Mouse (Mus musculus) megakaryocyte, embryonic 14.5 days (primary cell): ENCODE measurements around the gene Maml3. TPM values are rescaled to one million over a fixed set of nuclear protein-coding genes. Genes with fewer than 3 reads are reported as not detected.

Source experiments
- H3K27me3 ChIP-seq: replicated peaks from 2 replicates; pipeline ENCODE3; 2012; ENCODE audit warnings: inconsistent platforms
- H3K36me3 ChIP-seq: replicated peaks from 2 replicates; pipeline ENCODE3; 2012; ENCODE audit warnings: low read length, inconsistent platforms, mixed read lengths
- H3K4me1 ChIP-seq: 2 replicates; pipeline ENCODE4 v1.6.1; 2012; ENCODE audit warnings: inconsistent platforms
- H3K4me3 ChIP-seq: replicated peaks from 2 replicates; pipeline ENCODE3; 2012; ENCODE audit warnings: moderate library complexity, mild to moderate bottlenecking, inconsistent platforms
- H3K9me3 ChIP-seq: 2 replicates; pipeline ENCODE4 v1.6.1; 2012; ENCODE audit warnings: inconsistent platforms
- FLI1 ChIP-seq: IDR thresholded peaks from 2 replicates; pipeline ENCODE4 v1.6.1; 2012; ENCODE audit warnings: low read length, inconsistent platforms, mixed read lengths
- GATA1 ChIP-seq: IDR thresholded peaks from 3 replicates; pipeline ENCODE4 v1.6.1; 2012; ENCODE audit warnings: mixed read lengths, low read length, inconsistent platforms, borderline replicate concordance
- polyA plus RNA-seq: library from polyadenylated mRNA; stranded (reverse); fragments of >175 nt; gene quantifications from 2 replicates; pipeline ENCODE4 v1.2.3, GENCODE M21; 2012; ENCODE audit warnings: low replicate concordance; ENCODE audit not compliant: insufficient read depth

The Maml3 gene
- polyA plus RNA-seq, 1 experiment = 2.4 TPM

DNA sequence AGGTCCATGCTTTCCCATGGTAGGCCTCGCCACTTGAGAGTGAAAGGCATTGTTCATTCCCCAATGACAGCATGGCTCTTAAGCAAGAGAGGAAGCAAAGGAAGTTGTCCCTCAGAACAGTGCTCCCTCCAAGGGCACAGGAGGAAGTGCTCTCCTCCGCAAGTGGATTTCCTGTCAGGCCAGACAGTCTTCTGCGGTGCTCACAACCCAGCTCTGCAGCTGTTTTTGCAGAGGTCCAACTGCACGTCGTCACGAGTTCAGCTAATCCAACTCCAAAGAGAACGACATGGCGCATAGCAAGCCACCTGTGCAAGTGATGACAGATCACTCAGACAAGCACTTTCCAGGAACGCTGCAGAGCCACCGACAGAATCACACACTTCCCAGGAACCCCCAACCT is 222.9 kb downstream of the Maml3 start:
- Histone ChIP-seq H3K36me3 (no peaks in the 10 kb centered on the region), H3K4me3 (peak overlapping the region; percentile 35), H3K4me1 (peaks cover 53% of the 10 kb centered on the region), H3K9me3 (no peaks in the 10 kb centered on the region), H3K27me3 (no peaks in the 10 kb centered on the region)
- TF ChIP-seq GATA1 = no peak
- no peak for TF ChIP-seq FLI1

DNA sequence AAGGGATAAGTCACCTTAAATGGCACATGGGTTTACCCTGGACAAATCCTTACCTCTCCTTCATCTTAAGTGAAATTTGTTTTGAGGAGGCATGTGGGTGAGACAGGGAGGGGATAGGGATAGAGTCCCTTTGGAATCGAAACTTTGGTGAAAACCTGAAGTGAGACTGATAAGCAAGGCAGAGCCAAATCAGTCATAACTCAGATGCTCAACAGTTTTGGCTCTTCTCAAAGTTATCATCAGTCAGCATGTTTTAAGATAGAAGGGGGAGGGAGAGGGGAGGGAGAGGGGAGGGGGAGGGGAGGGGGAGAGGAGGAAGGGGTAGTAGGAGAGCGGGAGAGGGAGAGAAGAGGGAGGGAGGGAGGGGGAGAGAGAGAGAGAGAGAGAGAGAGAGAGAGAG is 223.5 kb downstream of the Maml3 start:
- Histone ChIP-seq H3K4me1 (peaks cover 53% of the 10 kb centered on the region), H3K36me3 (no peaks in the 10 kb centered on the region), H3K9me3 (no peaks in the 10 kb centered on the region), H3K4me3 (no peak overlapping the region), H3K27me3 (no peaks in the 10 kb centered on the region)
- TF ChIP-seq GATA1 (no peak), FLI1 (no peak)

DNA sequence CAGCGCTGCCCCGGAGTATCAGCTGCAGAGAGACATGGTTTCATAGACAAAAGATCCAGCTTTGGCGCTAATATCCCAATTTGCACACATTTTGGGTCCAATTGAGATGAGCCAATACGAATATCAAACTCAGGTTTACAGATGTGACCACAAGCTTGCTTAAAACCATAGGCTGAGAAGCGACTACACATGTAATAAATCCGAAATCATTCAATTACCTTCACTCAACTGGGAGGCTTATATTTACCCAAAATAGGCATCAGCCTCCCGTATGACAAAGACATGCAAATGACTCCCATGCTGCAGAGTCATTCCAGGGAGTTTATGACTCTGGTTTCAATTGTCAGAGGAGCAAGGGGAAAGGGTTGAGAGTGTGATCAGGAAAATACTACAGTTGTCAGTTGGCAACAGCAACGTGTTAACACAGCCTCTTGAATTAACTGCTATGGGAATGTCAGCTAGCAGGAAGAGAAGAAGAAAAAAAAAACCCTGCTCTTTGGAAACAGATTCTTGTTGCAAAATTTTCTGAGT is 224.3 kb downstream of the Maml3 start:
- Histone ChIP-seq H3K4me1 (peaks cover 50% of the 10 kb centered on the region), H3K9me3 (no peaks in the 10 kb centered on the region), H3K36me3 (no peaks in the 10 kb centered on the region), H3K4me3 (no peak overlapping the region), H3K27me3 (no peaks in the 10 kb centered on the region)
- TF ChIP-seq GATA1 (no peak), FLI1 (no peak)

DNA sequence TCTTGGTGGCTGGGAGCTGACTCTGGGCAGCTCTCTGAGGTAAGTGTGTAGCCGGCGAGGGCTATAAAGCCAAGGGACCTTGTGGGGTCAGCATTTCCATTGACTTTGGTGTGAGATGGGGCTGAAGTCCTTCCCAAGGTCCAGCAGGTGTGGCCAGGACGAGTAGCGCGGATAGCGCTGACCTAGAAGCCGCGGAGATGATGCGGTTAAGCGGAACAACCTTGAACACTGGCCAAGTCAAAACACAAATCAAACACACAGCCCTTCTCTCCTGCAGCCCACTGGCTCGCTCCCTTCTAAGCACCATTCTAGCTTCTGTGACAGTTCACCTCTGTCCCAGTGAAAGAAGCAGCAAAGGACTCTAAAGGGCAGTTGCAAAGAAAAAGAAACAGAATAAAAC is 225.7 kb downstream of the Maml3 start:
- H3K4me3 ChIP-seq = no peak overlapping the region
- peaks cover 50% of the 10 kb centered on the region for H3K4me1 ChIP-seq
- H3K9me3 ChIP-seq = no peaks in the 10 kb centered on the region
- no peaks in the 10 kb centered on the region for H3K27me3 ChIP-seq
- TF ChIP-seq FLI1 (no peak), GATA1 (no peak)
- no peaks in the 10 kb centered on the region for H3K36me3 ChIP-seq

DNA sequence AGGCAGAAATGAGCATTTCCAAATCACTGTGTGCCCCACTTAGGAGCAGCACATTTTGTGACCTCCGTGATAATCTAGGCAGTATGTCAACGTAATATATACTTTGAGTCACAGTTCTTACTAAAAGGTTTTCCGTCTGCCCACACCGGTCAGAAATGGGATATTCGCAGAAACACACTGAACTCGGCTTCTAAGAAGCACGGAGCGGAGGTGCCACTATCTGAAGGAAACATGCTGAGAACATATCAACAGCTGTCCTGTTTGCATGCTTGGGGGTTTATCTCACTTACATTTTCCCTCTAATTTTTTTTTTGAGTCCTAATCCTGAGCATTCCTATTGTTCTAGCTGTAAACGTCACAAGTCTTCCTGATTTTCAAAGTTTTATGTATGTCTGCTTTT is 226.3 kb downstream of the Maml3 start:
- no peaks in the 10 kb centered on the region for H3K9me3 ChIP-seq
- no peaks in the 10 kb centered on the region for H3K27me3 ChIP-seq
- TF ChIP-seq GATA1 = no peak
- no peak for TF ChIP-seq FLI1
- H3K4me3 ChIP-seq = peak overlapping the region; percentile 1
- no peaks in the 10 kb centered on the region for H3K36me3 ChIP-seq
- H3K4me1 ChIP-seq = peaks cover 46% of the 10 kb centered on the region

DNA sequence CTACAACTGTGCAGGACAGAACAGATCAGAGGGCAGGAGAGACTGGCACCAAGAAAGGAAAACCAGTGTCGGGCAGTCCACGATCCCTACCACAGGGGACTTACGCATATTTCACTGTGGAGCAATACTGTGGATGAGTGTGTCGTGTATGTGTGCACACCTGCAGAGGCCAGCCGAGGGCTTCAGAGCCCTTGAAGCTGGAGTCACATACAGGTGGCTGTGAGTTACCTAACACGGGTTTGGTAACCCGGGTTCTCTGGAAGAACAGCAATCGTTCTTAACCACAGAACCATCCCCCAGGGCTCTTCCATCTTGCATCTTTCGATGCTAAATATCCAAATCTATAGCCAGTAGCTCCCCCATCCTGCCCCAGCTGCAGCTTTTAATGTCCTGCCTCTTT is 228.1 kb downstream of the Maml3 start:
- H3K27me3 ChIP-seq = no peaks in the 10 kb centered on the region
- no peak for TF ChIP-seq FLI1

DNA sequence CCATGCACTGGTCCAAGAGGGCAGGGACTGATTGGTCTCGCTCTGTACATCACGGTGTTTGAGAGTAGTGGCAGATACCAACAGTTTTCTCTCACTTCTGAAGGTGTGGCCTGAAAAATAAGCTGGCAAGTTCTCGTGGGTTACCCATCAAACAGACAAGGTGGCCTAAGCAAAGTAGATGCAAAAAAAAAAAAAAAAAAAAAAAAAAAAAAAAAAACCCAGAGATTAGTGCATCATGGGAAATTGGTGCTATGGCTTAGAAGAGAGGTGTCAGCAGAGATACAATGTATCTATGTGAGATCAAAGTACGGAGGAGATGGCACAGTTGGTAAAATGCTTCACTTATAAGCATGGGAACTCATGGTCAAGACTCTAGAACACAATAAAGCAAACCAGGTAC is 229.2 kb downstream of the Maml3 start:
- 0 out of 2 replicates have a peak, but pooled peaks have one; percentile 9 for TF ChIP-seq FLI1
- TF ChIP-seq GATA1 = no peak
- H3K4me1 ChIP-seq = peaks cover 22% of the 10 kb centered on the region
- no peaks in the 10 kb centered on the region for H3K9me3 ChIP-seq
- H3K36me3 ChIP-seq = no peaks in the 10 kb centered on the region
- no peak overlapping the region for H3K4me3 ChIP-seq
- peaks cover 2% of the 10 kb centered on the region for H3K27me3 ChIP-seq

More for the DNA sequence above, 228.1 kb downstream of the Maml3 start:
- Histone ChIP-seq H3K4me3 (no peak overlapping the region), H3K36me3 (no peaks in the 10 kb centered on the region), H3K9me3 (no peaks in the 10 kb centered on the region), H3K4me1 (peaks cover 33% of the 10 kb centered on the region)

DNA sequence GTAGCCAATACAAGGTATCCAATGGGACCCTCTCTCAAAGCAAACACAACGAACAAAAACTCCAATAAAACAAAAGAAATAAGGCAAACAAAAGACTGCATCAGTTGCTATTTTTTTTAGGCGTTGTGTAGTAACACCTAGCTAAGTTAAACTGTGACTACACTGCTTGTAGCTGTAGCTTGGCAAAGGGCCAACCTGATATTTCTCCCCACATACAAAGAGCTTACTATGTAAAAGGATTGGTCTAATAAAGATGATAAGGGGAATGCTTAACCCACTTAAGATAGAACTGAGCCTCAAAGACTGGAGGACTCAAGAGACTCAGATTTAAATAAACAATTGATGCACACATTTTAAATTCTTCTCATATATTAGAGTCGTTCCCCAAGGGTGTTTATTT is 230.6 kb downstream of the Maml3 start:
- H3K4me3 ChIP-seq = no peak overlapping the region

DNA sequence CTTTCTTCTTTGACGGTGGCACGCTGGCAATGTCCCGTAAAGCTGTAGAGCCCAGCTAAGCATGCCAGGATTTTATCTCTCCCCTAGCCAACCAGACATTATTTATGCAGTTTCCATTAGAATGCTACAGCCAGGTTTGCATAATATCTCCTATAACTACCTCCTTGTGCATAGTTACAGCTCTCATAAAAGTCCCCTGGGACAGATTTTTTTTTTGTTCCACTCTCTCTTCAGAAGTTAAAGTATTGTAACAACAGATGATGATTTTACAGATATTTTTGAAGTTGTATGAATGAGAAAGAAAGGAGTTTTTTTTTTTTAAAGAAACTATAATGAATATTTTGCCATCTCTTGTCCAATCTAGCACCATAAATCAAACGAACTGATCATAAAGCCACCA is 232.1 kb downstream of the Maml3 start:
- peaks cover 2% of the 10 kb centered on the region for H3K27me3 ChIP-seq
- no peaks in the 10 kb centered on the region for H3K36me3 ChIP-seq
- H3K4me3 ChIP-seq = no peak overlapping the region
- no peaks in the 10 kb centered on the region for H3K9me3 ChIP-seq
- TF ChIP-seq FLI1 (no peak), GATA1 (no peak)
- H3K4me1 ChIP-seq = peaks cover 11% of the 10 kb centered on the region

More for the DNA sequence above, 230.6 kb downstream of the Maml3 start:
- Histone ChIP-seq H3K9me3 (no peaks in the 10 kb centered on the region), H3K4me1 (peaks cover 20% of the 10 kb centered on the region), H3K36me3 (no peaks in the 10 kb centered on the region), H3K27me3 (peaks cover 2% of the 10 kb centered on the region)
- TF ChIP-seq GATA1 (no peak), FLI1 (no peak)

DNA sequence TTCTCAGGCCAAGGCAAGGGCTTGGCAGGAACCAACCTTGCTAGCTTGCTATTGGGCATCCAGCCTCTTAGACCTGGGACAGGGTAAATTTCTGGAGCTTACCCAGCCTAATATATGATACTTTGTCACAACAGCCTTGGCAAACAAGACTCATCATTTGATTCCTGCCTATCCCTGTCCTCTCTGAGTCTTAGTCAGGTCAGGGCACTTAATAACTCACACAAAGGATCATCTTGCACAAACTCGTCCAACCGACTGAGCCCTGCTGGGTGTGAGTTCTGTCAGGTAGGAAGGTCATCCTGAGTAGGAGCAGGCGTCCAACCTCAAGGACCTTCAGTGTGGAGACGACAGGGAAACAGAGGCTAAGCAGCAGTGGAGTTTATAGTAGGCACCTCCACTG is 233.5 kb downstream of the Maml3 start:
- TF ChIP-seq FLI1 (no peak), GATA1 (no peak)
- peaks cover 11% of the 10 kb centered on the region for H3K4me1 ChIP-seq
- no peaks in the 10 kb centered on the region for H3K9me3 ChIP-seq
- no peaks in the 10 kb centered on the region for H3K36me3 ChIP-seq
- peaks cover 2% of the 10 kb centered on the region for H3K27me3 ChIP-seq
- H3K4me3 ChIP-seq = no peak overlapping the region

DNA sequence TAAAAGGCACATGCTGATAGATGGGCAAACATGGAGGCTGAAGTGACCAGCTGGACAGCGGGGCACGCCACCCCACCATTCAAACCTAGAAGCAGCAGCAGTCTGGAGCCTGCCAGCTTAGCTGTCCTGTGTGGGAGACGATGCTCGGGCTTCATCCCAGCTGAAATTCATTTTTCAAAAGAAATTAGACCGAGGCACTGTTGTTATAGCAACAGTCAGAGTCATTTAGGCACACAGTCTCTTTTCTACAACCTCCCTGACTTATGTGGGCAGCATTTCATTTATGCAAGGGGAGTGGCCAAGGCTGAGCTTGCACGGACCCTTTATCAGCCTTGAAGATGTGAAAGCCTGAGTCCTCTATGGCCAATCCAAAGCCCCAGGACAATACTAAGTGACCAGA is 234.9 kb downstream of the Maml3 start:
- TF ChIP-seq GATA1 = no peak
- no peak for TF ChIP-seq FLI1
- H3K27me3 ChIP-seq = peaks cover 2% of the 10 kb centered on the region
- H3K4me3 ChIP-seq = no peak overlapping the region
- no peaks in the 10 kb centered on the region for H3K9me3 ChIP-seq
- peaks cover 16% of the 10 kb centered on the region for H3K4me1 ChIP-seq
- no peaks in the 10 kb centered on the region for H3K36me3 ChIP-seq
